Mouse (Mus musculus) CH12.LX (cell line): ENCODE measurements around the gene Tmed1. TPM values are rescaled to one million over a fixed set of nuclear protein-coding genes. Genes with fewer than 3 reads are reported as not detected.

Experiments
- DNase-seq: peaks from one replicate; pipeline ENCODE4 v3.0.0-alpha.2; 2013; ENCODE audit errors: extremely low read depth
- H3K27ac ChIP-seq: 2 replicates; pipeline ENCODE4 v1.5.1; 2012; ENCODE audit warnings: low read depth, mild to moderate bottlenecking, control low read depth, moderate library complexity; ENCODE audit not compliant: insufficient read depth
- H3K27me3 ChIP-seq: replicated peaks from 2 replicates; pipeline ENCODE3; 2012; ENCODE audit warnings: inconsistent platforms
- H3K36me3 ChIP-seq, 2 experiments: replicated peaks in 1 of 2; 2 replicates each; pipeline versions ENCODE3 to v1.6.1; 2012; ENCODE audit warnings: inconsistent platforms in 1 of 2, low read length in 1 of 2, mild to moderate bottlenecking in 1 of 2, mixed read lengths in 1 of 2, moderate library complexity in 1 of 2; ENCODE audit not compliant: control insufficient read depth in 1 of 2, insufficient read depth in 1 of 2
- H3K4me1 ChIP-seq, 2 experiments: 2 replicates each; pipeline ENCODE4 v1.6.1; 2012; ENCODE audit warnings: inconsistent platforms in 1 of 2, moderate library complexity in 1 of 2; ENCODE audit not compliant: insufficient read depth in 2 of 2, control insufficient read depth in 1 of 2
- H3K4me2 ChIP-seq: 2 replicates; pipeline ENCODE4 v1.6.1; 2012; ENCODE audit warnings: low read depth, mild to moderate bottlenecking, control low read depth; ENCODE audit not compliant: poor library complexity, insufficient read depth, severe bottlenecking
- H3K4me3 ChIP-seq, 3 experiments: fragments of 150-350 bp in 1 of 3; sonication (generic) in 1 of 3; replicated peaks in 1 of 3; 2 replicates each; pipeline versions ENCODE3 to v1.5.1; 2011 to 2012; ENCODE audit warnings: low read depth in 2 of 3, low read length in 2 of 3, mild to moderate bottlenecking in 2 of 3, moderate library complexity in 2 of 3, control low read depth in 1 of 3, improper control_type of control experiment in 1 of 3, inconsistent platforms in 1 of 3, mixed read lengths in 1 of 3; ENCODE audit not compliant: poor library complexity in 1 of 3
- H3K79me2 ChIP-seq: replicated peaks from 2 replicates; pipeline ENCODE4 v1.6.1; 2012; ENCODE audit warnings: mild to moderate bottlenecking, moderate library complexity; ENCODE audit not compliant: control insufficient read depth, poor library complexity, insufficient read depth, severe bottlenecking; ENCODE audit errors: extremely low read depth
- H3K9ac ChIP-seq: 2 replicates; pipeline ENCODE4 v1.6.1; 2012; ENCODE audit warnings: low read depth, mild to moderate bottlenecking, control low read depth, moderate library complexity; ENCODE audit not compliant: insufficient read depth
- H3K9me3 ChIP-seq: replicated peaks from 2 replicates; pipeline ENCODE3; 2012; ENCODE audit warnings: low read length, inconsistent platforms, mixed read lengths
- BHLHE40 ChIP-seq: IDR thresholded peaks from 2 replicates; pipeline ENCODE4 v1.6.1; 2011; ENCODE audit warnings: mild to moderate bottlenecking, low read depth, low read length, improper control_type of control experiment
- CHD1 ChIP-seq: IDR thresholded peaks from 2 replicates; pipeline ENCODE4 v1.6.1; 2012; ENCODE audit warnings: low read depth, low read length, improper control_type of control experiment, inconsistent platforms
- CHD2 ChIP-seq: IDR thresholded peaks from 2 replicates; pipeline ENCODE4 v1.6.1; 2011; ENCODE audit warnings: low read length, improper control_type of control experiment
- ELF1 ChIP-seq: IDR thresholded peaks from 2 replicates; pipeline ENCODE4 v1.6.1; 2014; ENCODE audit warnings: low read depth, mild to moderate bottlenecking, inconsistent platforms, low read length, improper control_type of control experiment
- EP300 ChIP-seq: IDR thresholded peaks from 2 replicates; pipeline ENCODE4 v1.6.1; 2011; ENCODE audit warnings: low read length, improper control_type of control experiment
- ETS1 ChIP-seq: conservative IDR thresholded peaks from 2 replicates; pipeline ENCODE4 v1.6.1; 2012; ENCODE audit warnings: low read depth, mild to moderate bottlenecking, inconsistent platforms, low read length, improper control_type of control experiment, moderate library complexity
- GABPA ChIP-seq: IDR thresholded peaks from 2 replicates; pipeline ENCODE4 v1.6.1; 2012; ENCODE audit warnings: low read depth, low read length, improper control_type of control experiment, inconsistent platforms; ENCODE audit not compliant: insufficient replicate concordance
- HCFC1 ChIP-seq: IDR thresholded peaks from 2 replicates; pipeline ENCODE4 v1.6.1; 2012; ENCODE audit warnings: low read depth, mild to moderate bottlenecking, inconsistent platforms, low read length, improper control_type of control experiment
- IRF4 ChIP-seq: IDR thresholded peaks from 2 replicates; pipeline ENCODE4 v1.6.1; 2014; ENCODE audit warnings: low read depth, mild to moderate bottlenecking, inconsistent platforms, low read length, improper control_type of control experiment
- JUN ChIP-seq: IDR thresholded peaks from 2 replicates; pipeline ENCODE4 v1.6.1; 2011; ENCODE audit warnings: low read depth, mild to moderate bottlenecking, low read length, improper control_type of control experiment, moderate library complexity; ENCODE audit not compliant: insufficient read depth
- JUND ChIP-seq: conservative IDR thresholded peaks from 2 replicates; pipeline ENCODE4 v1.6.1; 2011; ENCODE audit warnings: low read depth, low read length, improper control_type of control experiment
- MAZ ChIP-seq: IDR thresholded peaks from 2 replicates; pipeline ENCODE4 v1.6.1; 2012; ENCODE audit warnings: low read depth, mild to moderate bottlenecking, inconsistent platforms, low read length, improper control_type of control experiment, moderate library complexity
- MXI1 ChIP-seq: IDR thresholded peaks from 2 replicates; pipeline ENCODE4 v1.6.1; 2011; ENCODE audit warnings: mild to moderate bottlenecking, low read depth, low read length, improper control_type of control experiment
- MYC ChIP-seq: IDR thresholded peaks from 2 replicates; pipeline ENCODE4 v1.6.1; 2011; ENCODE audit warnings: low read depth, mild to moderate bottlenecking, improper control_type of control experiment, low read length
- NRF1 ChIP-seq: IDR thresholded peaks from 2 replicates; pipeline ENCODE4 v1.6.1; 2014; ENCODE audit warnings: low read depth, mild to moderate bottlenecking, inconsistent platforms, low read length, improper control_type of control experiment, moderate library complexity
- POLR2AphosphoS2 ChIP-seq: IDR thresholded peaks from 2 replicates; pipeline ENCODE4 v1.6.1; 2011; ENCODE audit warnings: low read depth, low read length, improper control_type of control experiment
- RAD21 ChIP-seq: IDR thresholded peaks from 2 replicates; pipeline ENCODE4 v1.6.1; 2011; ENCODE audit warnings: low read depth, mild to moderate bottlenecking, low read length, improper control_type of control experiment, moderate library complexity
- RCOR1 ChIP-seq: conservative IDR thresholded peaks from 2 replicates; pipeline ENCODE4 v1.6.1; 2012; ENCODE audit warnings: low read depth, mild to moderate bottlenecking, inconsistent platforms, low read length, improper control_type of control experiment
- SIN3A ChIP-seq: IDR thresholded peaks from 2 replicates; pipeline ENCODE4 v1.6.1; 2012; ENCODE audit warnings: low read length, improper control_type of control experiment, inconsistent platforms
- TBP ChIP-seq: conservative IDR thresholded peaks from 2 replicates; pipeline ENCODE4 v1.6.1; 2011; ENCODE audit warnings: low read depth, low read length, improper control_type of control experiment
- UBTF ChIP-seq: IDR thresholded peaks from 2 replicates; pipeline ENCODE4 v1.6.1; 2012; ENCODE audit warnings: low read depth, mild to moderate bottlenecking, inconsistent platforms, low read length, improper control_type of control experiment, moderate library complexity
- ZKSCAN1 ChIP-seq: IDR thresholded peaks from 2 replicates; pipeline ENCODE4 v1.6.1; 2012; ENCODE audit warnings: low read depth, inconsistent platforms, low read length, improper control_type of control experiment, borderline replicate concordance
- dilution Hi-C: fragments of 300-500 bp; cut with MboI; formaldehyde crosslinking; loops from 2 replicates; pipeline ENCODE4 v1.14.3; 2020; ENCODE audit warnings: low sequenced_read_pairs; ENCODE audit not compliant: extremely low pct_unique_long_range_greater_than_20kb, extremely low pct_ligation_motif_present
- in situ Hi-C: fragments of 300-500 bp; cut with MboI; formaldehyde crosslinking; loops from 3 replicates; pipeline ENCODE4 v1.14.3; 2019; ENCODE audit warnings: low sequenced_read_pairs, low pct_ligation_motif_present, low pct_unique_long_range_greater_than_20kb, mixed read lengths
- polyA plus RNA-seq: library from polyadenylated mRNA; unstranded; fragments of >175 nt; gene quantifications from 2 replicates; pipeline ENCODE4 v1.2.1, GENCODE M21; 2012; ENCODE audit warnings: low read depth; ENCODE audit not compliant: insufficient read length
- total RNA-seq, 2 experiments: library from RNA; depleted of rRNA; stranded (reverse); fragments of 300-350 nt in 1 of 2; fragments of >200 nt in 1 of 2; gene quantifications; 2 replicates each; pipeline ENCODE4 v1.2.3; 2012 to 2014

Tmed1 gene
- total and polyA plus RNA-seq, 3 experiments, result 17.1 to 28.4 (median 25.5) TPM

DNA sequence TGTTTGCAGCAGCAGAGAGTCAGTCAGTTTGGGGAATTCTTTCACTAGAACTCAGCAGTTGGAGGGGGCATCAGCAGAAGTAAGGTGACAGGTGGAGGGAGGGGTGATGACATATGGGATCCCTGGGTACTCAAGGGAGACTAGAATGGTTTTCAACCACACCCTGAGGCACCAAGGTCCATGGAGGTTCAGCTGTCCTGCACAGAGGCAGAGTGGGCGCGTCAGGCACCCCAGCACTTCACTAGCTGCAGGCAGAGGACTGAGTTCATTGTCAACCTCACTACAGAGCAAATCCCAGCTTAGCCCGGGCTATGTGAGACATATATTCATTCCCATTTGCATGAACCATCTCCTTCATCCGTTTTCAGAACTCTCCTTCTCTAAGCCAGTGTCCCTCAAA is 27.0 kb upstream of the Tmed1 start:
- Histone ChIP-seq H3K36me3 (no peaks in the 10 kb centered on the region), H3K9ac (no peak overlapping the region), H3K27ac (no peak overlapping the region), H3K4me2 (no peak overlapping the region), H3K9me3 (no peaks in the 10 kb centered on the region), H3K4me1 (peaks cover 4 to 7% of the 10 kb centered on the region in 2 experiments; a peak in 1 of 4 replicates), H3K27me3 (no peaks in the 10 kb centered on the region), H3K79me2 (no peaks in the 10 kb centered on the region), H3K4me3 (no peak overlapping the region)
- in situ Hi-C loops (no loop called here), dilution Hi-C loops (no loop called here)
- no peak for DNase-seq
- TF ChIP-seq MYC, result no peak
- no peak for TF ChIP-seq POLR2AphosphoS2
- no peak for TF ChIP-seq GABPA
- TF ChIP-seq JUN, result no peak
- TF ChIP-seq RCOR1, result no peak
- no peak for TF ChIP-seq UBTF
- no peak for TF ChIP-seq ELF1
- no peak for TF ChIP-seq ZKSCAN1
- TF ChIP-seq BHLHE40, result no peak
- TF ChIP-seq MXI1, result no peak
- TF ChIP-seq CHD2, result no peak
- no peak for TF ChIP-seq SIN3A

GRCm38 (mm10) chr9:21536501-21536900 is 26.4 kb upstream of the Tmed1 start:
- Histone ChIP-seq H3K79me2 (no peaks in the 10 kb centered on the region), H3K36me3 (no peaks in the 10 kb centered on the region), H3K4me2 (no peak overlapping the region), H3K27me3 (no peaks in the 10 kb centered on the region), H3K27ac (no peak overlapping the region), H3K9me3 (no peaks in the 10 kb centered on the region), H3K9ac (no peak overlapping the region), H3K4me1 (peaks cover 4 to 7% of the 10 kb centered on the region in 2 experiments; a peak in 1 of 4 replicates), H3K4me3 (no peak overlapping the region)
- dilution Hi-C loops, result no loop called here
- TF ChIP-seq MYC (no peak), IRF4 (no peak), ZKSCAN1 (no peak), POLR2AphosphoS2 (no peak), EP300 (no peak), HCFC1 (no peak), RAD21 (no peak), ETS1 (no peak), JUND (no peak), MAZ (no peak), NRF1 (no peak), CHD1 (no peak), TBP (no peak)
- DNase-seq, result no peak
- in situ Hi-C loops, result no loop called here
